Mouse (Mus musculus) hindbrain, embryonic 10.5 days (tissue): Measurements from ENCODE around the gene Scml4. TPM values are rescaled to one million over a fixed set of nuclear protein-coding genes. Genes with fewer than 3 reads are reported as not detected.

Experiments
- DNase-seq: peaks from one replicate; pipeline ENCODE4 v3.0.0-alpha.2; 2017; ENCODE audit warnings: low spot score
- H3K27ac ChIP-seq: fragments of 300-500 bp; sonication (generic); 2 replicates; pipeline ENCODE4 v1.5.1; 2016; ENCODE audit warnings: mild to moderate bottlenecking, moderate library complexity
- H3K27me3 ChIP-seq: fragments of 300-500 bp; sonication (generic); 2 replicates; pipeline ENCODE4 v1.6.1; 2016; ENCODE audit warnings: mild to moderate bottlenecking; ENCODE audit not compliant: poor library complexity, insufficient read depth, severe bottlenecking
- H3K36me3 ChIP-seq: fragments of 300-500 bp; sonication (generic); 2 replicates; pipeline ENCODE4 v1.6.1; 2016; ENCODE audit warnings: mild to moderate bottlenecking, moderate library complexity
- H3K4me1 ChIP-seq: fragments of 300-500 bp; sonication (generic); replicated peaks from 2 replicates; pipeline ENCODE4 v1.6.1; 2016; ENCODE audit warnings: mild to moderate bottlenecking
- H3K4me3 ChIP-seq: fragments of 300-500 bp; sonication (generic); 2 replicates; pipeline ENCODE4 v1.5.1; 2016; ENCODE audit warnings: mild to moderate bottlenecking, moderate library complexity
- H3K9me3 ChIP-seq: fragments of 300-500 bp; sonication (generic); 2 replicates; pipeline ENCODE4 v1.6.1; 2016; ENCODE audit warnings: mild to moderate bottlenecking, moderate library complexity
- WGBS: fragments of 180-500 bp; shearing (Covaris S2); methylation state at CpG from one replicate; pipeline ENCODE4 v1.1.7; 2016; 5-methylcytosine and 5-hydroxymethylcytosine counted together
- polyA plus RNA-seq: library from polyadenylated mRNA; unstranded; fragments of >200 nt; fragmentation: Nextera tagmentation; extraction: Ambion mirVana; gene quantifications from 2 replicates; pipeline ENCODE4 v1.2.1, GENCODE M21; 2016

Gene Scml4
- polyA plus RNA-seq, 1 experiment from 2014 or later, result 1.8 TPM

GRCm38 (mm10) chr10:42941697-42942221 is 81.6 kb downstream of the Scml4 start:
- peak; percentile 52 for DNase-seq
- Histone ChIP-seq H3K27ac (peak overlapping the region; percentile 84), H3K9me3 (no peaks in the 10 kb centered on the region), H3K4me3 (no peak overlapping the region), H3K36me3 (no peaks in the 10 kb centered on the region), H3K4me1 (peaks cover 22% of the 10 kb centered on the region), H3K27me3 (peaks cover 7% of the 10 kb centered on the region; the same call in 1 of the 2 replicates)
- WGBS, result 67% methylated on average over 14 of the region's 14 CpGs

- H3K27ac ChIP-seq, result no peak overlapping the region; the same call in 1 of the 2 replicates
Measured at GRCm38 (mm10) chr10:42942300-42942699, 82.1 kb downstream of the Scml4 start.

GRCm38 (mm10) chr10:42945316-42945715 is 85.1 kb downstream of the Scml4 start:
- H3K4me1 ChIP-seq, result peaks cover 31% of the 10 kb centered on the region
- no peaks in the 10 kb centered on the region for H3K36me3 ChIP-seq
- no peaks in the 10 kb centered on the region for H3K9me3 ChIP-seq
- 54% methylated on average over 4 of the region's 4 CpGs for WGBS
- H3K4me3 ChIP-seq, result no peak overlapping the region
- no peak overlapping the region for H3K27ac ChIP-seq
- peaks cover 17% of the 10 kb centered on the region; the same call in 1 of the 2 replicates for H3K27me3 ChIP-seq
- no peak for DNase-seq

More at GRCm38 (mm10) chr10:42942300-42942699, 82.1 kb downstream of the Scml4 start:
- no peaks in the 10 kb centered on the region for H3K9me3 ChIP-seq
- H3K4me3 ChIP-seq, result no peak overlapping the region
- H3K36me3 ChIP-seq, result no peaks in the 10 kb centered on the region
- H3K4me1 ChIP-seq, result peaks cover 22% of the 10 kb centered on the region
- no peak for DNase-seq
- H3K27me3 ChIP-seq, result peaks cover 9% of the 10 kb centered on the region; the same call in 1 of the 2 replicates
- 89% methylated on average over 3 of the region's 3 CpGs for WGBS

GRCm38 (mm10) chr10:42947336-42947735 is 87.2 kb downstream of the Scml4 start:
- DNase-seq, result no peak
- no peak overlapping the region for H3K4me3 ChIP-seq
- no peak overlapping the region for H3K27ac ChIP-seq
- no peaks in the 10 kb centered on the region for H3K9me3 ChIP-seq
- peaks cover 36% of the 10 kb centered on the region for H3K4me1 ChIP-seq
- WGBS, result 92% methylated on average over 5 of the region's 5 CpGs
- H3K36me3 ChIP-seq, result no peaks in the 10 kb centered on the region
- peaks cover 14% of the 10 kb centered on the region; the same call in 1 of the 2 replicates for H3K27me3 ChIP-seq

- WGBS, result under 1% methylated on average over 8 of the region's 8 CpGs
- H3K9me3 ChIP-seq, result 0 out of 2 replicates have a peak, but pooled peaks cover 5% of the 10 kb centered on the region
- peaks cover 37% of the 10 kb centered on the region for H3K4me1 ChIP-seq
- DNase-seq, result peak; percentile 76
- H3K36me3 ChIP-seq, result no peaks in the 10 kb centered on the region
- peak overlapping the region; percentile 74 for H3K27ac ChIP-seq
- peak overlapping the region; percentile 35 for H3K4me3 ChIP-seq
- peaks cover 20% of the 10 kb centered on the region; the same call in 1 of the 2 replicates for H3K27me3 ChIP-seq
Measured at GRCm38 (mm10) chr10:42950252-42950751, 90.1 kb downstream of the Scml4 start.

- Histone ChIP-seq H3K4me3 (no peak overlapping the region), H3K9me3 (0 out of 2 replicates have a peak, but pooled peaks cover 5% of the 10 kb centered on the region), H3K27ac (peak overlapping the region; percentile 74; the same call in 1 of the 2 replicates), H3K36me3 (no peaks in the 10 kb centered on the region), H3K4me1 (peaks cover 37% of the 10 kb centered on the region), H3K27me3 (peaks cover 30% of the 10 kb centered on the region; the same call in 1 of the 2 replicates)
- DNase-seq, result no peak
- 74% methylated on average over 20 of the region's 20 CpGs for WGBS
Measured at GRCm38 (mm10) chr10:42951078-42952045, 91.2 kb downstream of the Scml4 start.

GRCm38 (mm10) chr10:42952046-42952420 is 91.9 kb downstream of the Scml4 start:
- no peak for DNase-seq
- H3K4me1 ChIP-seq, result peaks cover 38% of the 10 kb centered on the region
- no peaks in the 10 kb centered on the region for H3K36me3 ChIP-seq
- H3K27me3 ChIP-seq, result peaks cover 30% of the 10 kb centered on the region; the same call in 1 of the 2 replicates
- 0 out of 2 replicates have a peak, but pooled peaks cover 5% of the 10 kb centered on the region for H3K9me3 ChIP-seq
- H3K4me3 ChIP-seq, result no peak overlapping the region
- WGBS, result 63% methylated on average over 9 of the region's 9 CpGs
- H3K27ac ChIP-seq, result peak overlapping the region; percentile 66

GRCm38 (mm10) chr10:42953601-42954000 is 93.4 kb downstream of the Scml4 start:
- Histone ChIP-seq H3K27ac (no peak overlapping the region), H3K27me3 (peaks cover 37% of the 10 kb centered on the region; the same call in 1 of the 2 replicates), H3K9me3 (0 out of 2 replicates have a peak, but pooled peaks cover 5% of the 10 kb centered on the region), H3K4me1 (peaks cover 53% of the 10 kb centered on the region), H3K4me3 (no peak overlapping the region), H3K36me3 (no peaks in the 10 kb centered on the region)
- WGBS, result 73% methylated on average over 5 of the region's 5 CpGs
- no peak for DNase-seq

- DNase-seq, result no peak
- Histone ChIP-seq H3K27ac (no peak overlapping the region), H3K4me3 (no peak overlapping the region), H3K36me3 (no peaks in the 10 kb centered on the region), H3K9me3 (0 out of 2 replicates have a peak, but pooled peaks cover 5% of the 10 kb centered on the region), H3K4me1 (peaks cover 49% of the 10 kb centered on the region), H3K27me3 (peaks cover 34% of the 10 kb centered on the region; the same call in 1 of the 2 replicates)
- WGBS, result 94% methylated on average over 3 of the region's 3 CpGs
Measured at GRCm38 (mm10) chr10:42955205-42955604, 95.0 kb downstream of the Scml4 start.

- Histone ChIP-seq H3K4me3 (peak overlapping the region; percentile 48), H3K4me1 (peaks cover 40% of the 10 kb centered on the region), H3K9me3 (0 out of 2 replicates have a peak, but pooled peaks cover 5% of the 10 kb centered on the region), H3K27ac (peak overlapping the region; percentile 83), H3K27me3 (peaks cover 38% of the 10 kb centered on the region; the same call in 1 of the 2 replicates), H3K36me3 (no peaks in the 10 kb centered on the region)
- 7% methylated on average over 21 of the region's 21 CpGs for WGBS
- peak; percentile 81 for DNase-seq
Measured at GRCm38 (mm10) chr10:42957881-42958651, 97.9 kb downstream of the Scml4 start.

- peak overlapping the region; percentile 48 for H3K4me3 ChIP-seq
- H3K27me3 ChIP-seq, result peaks cover 38% of the 10 kb centered on the region; the same call in 1 of the 2 replicates
- no peaks in the 10 kb centered on the region for H3K36me3 ChIP-seq
- H3K4me1 ChIP-seq, result peaks cover 40% of the 10 kb centered on the region
- H3K9me3 ChIP-seq, result 0 out of 2 replicates have a peak, but pooled peaks cover 5% of the 10 kb centered on the region
- DNase-seq, result no peak
- peak overlapping the region; percentile 83 for H3K27ac ChIP-seq
- WGBS, result 53% methylated on average over 4 of the region's 4 CpGs
Measured at GRCm38 (mm10) chr10:42958686-42959085, 98.5 kb downstream of the Scml4 start.

- H3K9me3 ChIP-seq, result no peaks in the 10 kb centered on the region
- DNase-seq, result no peak
- no peak overlapping the region for H3K4me3 ChIP-seq
- peak overlapping the region; percentile 36; the same call in 1 of the 2 replicates for H3K27ac ChIP-seq
- WGBS, result 65% methylated on average over 6 of the region's 6 CpGs
- H3K27me3 ChIP-seq, result peaks cover 19% of the 10 kb centered on the region; the same call in 1 of the 2 replicates
- H3K4me1 ChIP-seq, result peaks cover 40% of the 10 kb centered on the region
- no peaks in the 10 kb centered on the region for H3K36me3 ChIP-seq
Measured at GRCm38 (mm10) chr10:42961771-42962170, 101.6 kb downstream of the Scml4 start.
